Mouse (Mus musculus) forebrain, embryonic 10.5 days (tissue): ENCODE results near the gene Socs3. TPM values are rescaled to one million over a fixed set of nuclear protein-coding genes. Genes with fewer than 3 reads are reported as not detected.

Source experiments
- DNase-seq: peaks from one replicate; pipeline ENCODE4 v3.0.0-alpha.2; 2017; ENCODE audit warnings: low spot score; ENCODE audit errors: extremely low spot score
- H3K27ac ChIP-seq: fragments of 300-500 bp; sonication (generic); 2 replicates; pipeline ENCODE4 v1.5.1; 2016; ENCODE audit warnings: mild to moderate bottlenecking
- H3K27me3 ChIP-seq: fragments of 300-500 bp; sonication (generic); 2 replicates; pipeline ENCODE4 v1.6.1; 2016; ENCODE audit warnings: mild to moderate bottlenecking; ENCODE audit not compliant: poor library complexity, severe bottlenecking
- H3K36me3 ChIP-seq: fragments of 300-500 bp; sonication (generic); replicated peaks from 2 replicates; pipeline ENCODE4 v1.6.1; 2016; ENCODE audit warnings: mild to moderate bottlenecking, moderate library complexity
- H3K4me1 ChIP-seq: fragments of 300-500 bp; sonication (generic); 2 replicates; pipeline ENCODE4 v1.6.1; 2016
- H3K4me3 ChIP-seq: fragments of 300-500 bp; sonication (generic); 2 replicates; pipeline ENCODE4 v1.5.1; 2016; ENCODE audit warnings: mild to moderate bottlenecking, moderate library complexity
- H3K9me3 ChIP-seq: fragments of 300-500 bp; sonication (generic); 2 replicates; pipeline ENCODE4 v1.6.1; 2016; ENCODE audit warnings: mild to moderate bottlenecking, moderate library complexity
- WGBS: fragments of 180-500 bp; shearing (Covaris S2); methylation state at CpG from one replicate; pipeline ENCODE4 v1.1.7; 2016; 5-methylcytosine and 5-hydroxymethylcytosine counted together
- polyA plus RNA-seq: library from polyadenylated mRNA; unstranded; fragments of >200 nt; fragmentation: Nextera tagmentation; extraction: Ambion mirVana; gene quantifications from 2 replicates; pipeline ENCODE4 v1.2.1, GENCODE M21; 2016

The Socs3 gene
- polyA plus RNA-seq, 1 experiment from 2014 or later, result 13.6 TPM

DNA sequence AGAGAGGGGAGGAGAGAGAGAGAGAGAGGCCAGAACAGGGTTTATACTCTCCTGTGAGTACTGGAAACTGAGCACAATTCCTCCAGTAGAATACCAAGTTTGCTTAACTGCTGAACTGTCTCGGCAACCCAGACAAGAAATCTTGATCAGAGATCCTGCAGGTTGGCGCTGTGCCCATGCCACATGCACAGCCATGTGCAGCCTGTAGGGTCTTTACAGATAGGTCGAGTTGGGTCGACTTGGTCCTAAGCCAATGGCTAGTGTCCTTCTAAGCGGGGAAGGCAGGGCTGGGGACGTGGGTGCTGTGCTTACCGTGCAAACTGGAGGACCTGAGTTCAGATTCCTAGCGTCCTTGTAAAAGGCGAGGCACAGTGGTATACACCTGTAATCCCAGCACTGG is 15.0 kb downstream of the Socs3 start:
- Histone ChIP-seq H3K27ac (peak overlapping the region; percentile 13; the same call in 1 of the 2 replicates), H3K27me3 (peaks cover 32% of the 10 kb centered on the region)

GRCm38 (mm10) chr11:117954094-117954493 is 15.8 kb downstream of the Socs3 start:
- H3K27me3 ChIP-seq, result peaks cover 36% of the 10 kb centered on the region
- peaks cover 74% of the 10 kb centered on the region for H3K4me1 ChIP-seq
- no peaks in the 10 kb centered on the region for H3K36me3 ChIP-seq
- DNase-seq, result no peak
- no peaks in the 10 kb centered on the region for H3K9me3 ChIP-seq
- 71% methylated on average over 2 of the region's 2 CpGs for WGBS
- peak overlapping the region; percentile 13; the same call in 1 of the 2 replicates for H3K27ac ChIP-seq
- no peak overlapping the region for H3K4me3 ChIP-seq

More for the DNA sequence above, 15.0 kb downstream of the Socs3 start:
- no peak for DNase-seq
- peaks cover 74% of the 10 kb centered on the region for H3K4me1 ChIP-seq
- no peak overlapping the region for H3K4me3 ChIP-seq
- no peaks in the 10 kb centered on the region for H3K9me3 ChIP-seq
- no peaks in the 10 kb centered on the region for H3K36me3 ChIP-seq
- 90% methylated on average over 9 of the region's 9 CpGs for WGBS

- Histone ChIP-seq H3K4me1 (peaks cover 59% of the 10 kb centered on the region), H3K9me3 (no peaks in the 10 kb centered on the region), H3K27me3 (peaks cover 45% of the 10 kb centered on the region), H3K27ac (0 out of 2 replicates have a peak overlapping the region, but pooled peaks have one; percentile 20), H3K4me3 (no peak overlapping the region), H3K36me3 (no peaks in the 10 kb centered on the region)
- DNase-seq, result no peak
- 71% methylated on average over 9 of the region's 9 CpGs for WGBS
These were observed 17.5 kb downstream of the Socs3 start for GRCm38 (mm10) chr11:117952174-117952933.

DNA sequence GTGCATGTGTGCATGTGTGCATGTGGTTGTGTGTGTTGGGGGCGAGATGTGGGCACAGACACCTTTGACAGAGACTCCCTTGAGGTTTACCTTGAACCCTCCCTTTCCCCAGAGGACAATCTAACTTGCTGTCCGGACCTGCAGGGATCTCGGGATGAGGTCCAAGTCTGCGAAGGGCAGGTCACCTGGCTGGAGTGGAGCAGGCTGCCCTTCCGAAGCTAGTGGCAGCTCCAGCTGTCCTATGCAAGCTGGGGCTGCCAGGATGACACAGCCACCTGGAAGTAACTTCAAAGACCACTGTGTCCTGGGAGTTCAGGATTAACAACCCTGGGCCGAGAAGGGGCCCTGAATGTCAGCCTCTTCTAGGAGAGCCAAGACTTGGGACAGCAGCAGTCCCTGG is 18.5 kb downstream of the Socs3 start:
- DNase-seq, result no peak
- H3K9me3 ChIP-seq, result no peaks in the 10 kb centered on the region
- H3K27ac ChIP-seq, result peak overlapping the region; percentile 8; the same call in 1 of the 2 replicates
- WGBS, result 75% methylated on average over 6 of the region's 6 CpGs
- H3K36me3 ChIP-seq, result no peaks in the 10 kb centered on the region
- H3K27me3 ChIP-seq, result peaks cover 52% of the 10 kb centered on the region
- H3K4me1 ChIP-seq, result peaks cover 54% of the 10 kb centered on the region
- no peak overlapping the region for H3K4me3 ChIP-seq

- peaks cover 55% of the 10 kb centered on the region for H3K27me3 ChIP-seq
- peaks cover 44% of the 10 kb centered on the region for H3K4me1 ChIP-seq
- peak; percentile 78 for DNase-seq
- peak overlapping the region; percentile 49 for H3K4me3 ChIP-seq
- no peaks in the 10 kb centered on the region for H3K9me3 ChIP-seq
- H3K27ac ChIP-seq, result peak overlapping the region; percentile 80
- no peaks in the 10 kb centered on the region for H3K36me3 ChIP-seq
- 1% methylated on average over 49 of the region's 49 CpGs for WGBS
These were observed 20.3 kb downstream of the Socs3 start for GRCm38 (mm10) chr11:117949392-117950091.

DNA sequence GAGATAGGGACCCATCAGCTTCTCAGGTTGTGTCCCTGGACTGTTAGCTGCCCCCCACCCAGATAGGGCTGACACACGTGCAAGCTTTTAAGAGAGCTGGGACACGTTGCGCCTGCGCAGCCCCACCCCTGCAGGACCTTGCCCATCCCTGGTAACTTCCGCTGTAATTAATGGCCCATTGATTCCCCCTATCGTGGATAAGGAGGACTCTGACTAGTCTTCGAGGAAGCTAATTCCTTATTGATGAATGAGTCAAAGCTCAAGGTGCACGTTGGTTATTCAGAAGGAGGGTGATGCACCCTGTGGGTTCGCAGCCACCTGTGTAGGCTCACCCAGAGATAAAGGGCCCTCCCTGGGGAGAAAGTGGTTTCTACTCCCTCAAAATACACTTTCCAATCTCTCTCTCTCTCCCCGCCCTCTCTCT is 22.8 kb downstream of the Socs3 start:
- peaks cover 35% of the 10 kb centered on the region for H3K4me1 ChIP-seq

GRCm38 (mm10) chr11:117946195-117946979 is 23.5 kb downstream of the Socs3 start:
- DNase-seq, result no peak
- H3K4me3 ChIP-seq, result no peak overlapping the region
- peaks cover 46% of the 10 kb centered on the region for H3K27me3 ChIP-seq
- no peaks in the 10 kb centered on the region for H3K9me3 ChIP-seq
- no peaks in the 10 kb centered on the region for H3K36me3 ChIP-seq
- no peak overlapping the region for H3K27ac ChIP-seq
- peaks cover 35% of the 10 kb centered on the region for H3K4me1 ChIP-seq
- WGBS, result 84% methylated on average over 11 of the region's 11 CpGs

More for the DNA sequence above, 22.8 kb downstream of the Socs3 start:
- Histone ChIP-seq H3K36me3 (no peaks in the 10 kb centered on the region), H3K27me3 (peaks cover 49% of the 10 kb centered on the region), H3K9me3 (no peaks in the 10 kb centered on the region), H3K4me3 (no peak overlapping the region), H3K27ac (no peak overlapping the region)
- WGBS, result 80% methylated on average over 10 of the region's 10 CpGs
- DNase-seq, result no peak

GRCm38 (mm10) chr11:117941848-117942247 is 28.0 kb downstream of the Socs3 start:
- Histone ChIP-seq H3K4me1 (peaks cover 59% of the 10 kb centered on the region), H3K9me3 (no peaks in the 10 kb centered on the region), H3K27me3 (peaks cover 25% of the 10 kb centered on the region), H3K27ac (peak overlapping the region; percentile 90), H3K36me3 (no peaks in the 10 kb centered on the region), H3K4me3 (no peak overlapping the region; the same call in 1 of the 2 replicates)
- no peak for DNase-seq
- WGBS, result 18% methylated on average over 4 of the region's 4 CpGs

DNA sequence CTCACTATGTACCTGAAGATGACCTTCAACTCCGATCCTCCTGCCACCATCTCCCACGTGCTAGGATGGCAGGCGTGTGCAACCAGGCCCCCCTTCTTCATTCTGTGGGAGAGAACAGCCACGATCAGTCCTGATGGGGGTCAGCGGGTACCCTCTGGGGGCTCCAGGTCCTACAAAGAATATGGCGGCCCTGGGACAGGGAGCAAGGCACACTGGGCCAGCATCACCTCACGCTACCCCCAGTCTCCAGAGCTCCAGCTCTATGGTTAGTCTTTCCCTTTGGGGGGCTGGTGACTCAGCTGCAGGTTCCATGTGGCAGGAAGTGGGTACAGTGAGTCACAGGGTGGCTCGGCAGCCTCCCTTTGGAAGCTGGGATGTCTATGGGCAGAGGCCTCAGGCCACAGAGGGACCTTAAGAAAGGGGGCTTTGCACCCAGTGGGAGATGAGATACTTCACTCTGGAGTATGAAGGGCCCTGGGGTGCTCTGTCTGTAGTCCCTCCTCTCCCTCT is 28.5 kb downstream of the Socs3 start:
- Histone ChIP-seq H3K27me3 (peaks cover 25% of the 10 kb centered on the region), H3K4me3 (no peak overlapping the region; the same call in 1 of the 2 replicates), H3K4me1 (peaks cover 64% of the 10 kb centered on the region), H3K27ac (peak overlapping the region; percentile 90), H3K36me3 (no peaks in the 10 kb centered on the region), H3K9me3 (no peaks in the 10 kb centered on the region)
- no peak for DNase-seq
- 82% methylated on average over 8 of the region's 8 CpGs for WGBS

DNA sequence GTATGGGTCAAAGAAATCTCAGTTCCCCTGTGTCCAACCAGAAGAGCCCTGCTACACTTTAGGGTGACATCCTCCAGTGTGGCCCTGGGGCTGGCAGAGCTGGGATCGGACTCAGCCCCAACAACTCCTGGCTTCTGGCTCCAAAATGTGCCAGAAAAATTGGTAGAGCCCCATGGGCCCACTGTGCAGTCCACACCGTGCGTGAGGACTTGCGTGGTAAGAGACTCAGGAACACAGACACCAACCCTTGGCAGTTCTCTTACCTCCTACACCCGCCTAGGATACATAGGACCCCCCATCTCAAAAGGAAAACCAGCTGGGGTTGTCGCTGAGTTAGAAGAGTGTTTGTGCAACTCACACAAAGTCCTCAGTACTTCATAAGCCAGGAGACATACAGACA is 29.0 kb downstream of the Socs3 start:
- Histone ChIP-seq H3K27ac (peak overlapping the region; percentile 90), H3K4me3 (no peak overlapping the region), H3K36me3 (no peaks in the 10 kb centered on the region), H3K9me3 (no peaks in the 10 kb centered on the region), H3K4me1 (peaks cover 68% of the 10 kb centered on the region), H3K27me3 (peaks cover 26% of the 10 kb centered on the region)
- DNase-seq, result no peak
- 93% methylated on average over 6 of the region's 6 CpGs for WGBS

DNA sequence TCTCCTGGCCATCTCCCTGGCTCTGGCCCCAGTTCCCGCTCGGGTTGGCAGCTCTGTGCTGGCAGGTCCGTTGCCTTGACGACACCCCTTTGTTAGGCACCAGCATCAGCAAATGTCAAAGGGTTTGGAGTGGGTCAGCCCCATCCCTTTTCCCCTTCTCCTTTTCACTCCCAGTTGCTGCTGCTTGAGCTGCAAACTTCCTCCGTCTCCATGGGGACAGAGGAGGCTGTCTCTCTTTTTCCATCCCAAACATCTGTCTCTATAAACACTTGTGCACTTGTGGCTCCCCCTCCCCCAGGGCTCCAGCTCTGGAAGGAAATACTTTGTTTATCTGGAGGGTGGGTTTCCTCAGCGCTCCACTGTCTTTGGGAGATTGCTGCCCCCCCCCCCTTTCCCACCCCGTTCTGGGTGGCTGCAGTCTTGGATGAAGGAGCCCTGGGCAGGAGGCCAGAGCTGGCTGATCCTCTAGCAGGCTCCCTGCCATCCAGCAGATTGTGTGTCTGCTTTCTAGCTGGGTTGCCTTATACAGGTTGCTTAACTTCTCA is 30.0 kb downstream of the Socs3 start:
- H3K27me3 ChIP-seq, result peaks cover 36% of the 10 kb centered on the region
- peaks cover 75% of the 10 kb centered on the region for H3K4me1 ChIP-seq
- WGBS, result 0% methylated on average over 7 of the region's 7 CpGs
- H3K9me3 ChIP-seq, result no peaks in the 10 kb centered on the region
- peak overlapping the region; percentile 32 for H3K4me3 ChIP-seq
- H3K27ac ChIP-seq, result peak overlapping the region; percentile 90
- no peaks in the 10 kb centered on the region for H3K36me3 ChIP-seq
- DNase-seq, result peak; percentile 90
